ENCODE assay signal across 8 mouse cellular contexts in the genomic region with DNA sequence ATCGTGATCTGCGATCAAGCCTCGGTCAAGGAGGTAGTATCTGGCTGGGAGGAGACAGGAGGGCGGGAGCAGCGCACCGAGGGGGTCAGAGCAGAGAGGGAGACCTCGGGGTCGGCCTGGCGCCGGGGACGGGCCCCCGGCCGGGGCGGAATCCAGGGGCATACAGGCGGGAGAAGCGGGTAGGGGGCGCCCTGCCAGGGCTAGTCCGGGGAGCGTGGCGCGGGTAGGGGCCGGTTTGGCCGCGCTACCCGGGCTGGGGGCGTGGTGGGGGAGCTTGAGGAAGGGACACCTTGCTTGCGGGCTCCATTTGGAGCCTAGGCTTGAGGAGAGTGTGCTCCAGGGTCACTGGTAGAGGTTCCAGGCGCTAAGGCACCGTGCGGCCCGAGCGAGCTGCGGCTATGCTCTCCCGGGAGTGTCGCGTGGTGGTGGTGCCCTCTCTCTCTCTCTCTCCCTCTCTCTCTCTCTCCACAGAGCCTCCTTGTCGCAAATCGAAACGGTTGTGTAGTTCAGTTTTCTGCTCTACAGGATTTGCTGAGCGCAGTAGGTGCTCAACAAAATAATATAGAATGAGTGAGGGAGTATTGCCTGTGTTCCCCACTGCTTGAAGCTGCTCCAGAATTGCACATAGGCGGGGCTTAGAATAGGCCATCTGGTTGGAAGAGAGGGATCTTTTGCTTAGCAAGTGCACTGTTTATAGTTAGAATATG. TPM values are rescaled to one million over a fixed set of nuclear protein-coding genes. Genes with fewer than 3 reads are reported as not detected.
DNase-seq lines count a peak whose midpoint lies in the region; ATAC-seq and TF ChIP-seq lines count a peak whose summit lies in the region.

No protein-coding gene starts in this region.

- under 1% methylated on average over 41 of the region's 41 CpGs for WGBS in embryonic facial prominence, embryonic 13.5 days
- WGBS in hindbrain, embryonic 12.5 days: under 1% methylated on average over 41 of the region's 41 CpGs
- WGBS in liver, embryonic 11.5 days: under 1% methylated on average over 41 of the region's 41 CpGs
- WGBS in neural tube, embryonic 13.5 days: under 1% methylated on average over 41 of the region's 41 CpGs

- H3K27ac ChIP-seq in MEL (ENCODE audit: control insufficient read depth, low read depth, low read length): peak overlapping the region; percentile 84
- H3K27ac ChIP-seq in embryonic facial prominence, embryonic 13.5 days: peak overlapping the region; percentile 96
- H3K27ac ChIP-seq in hindbrain, embryonic 12.5 days: peak overlapping the region; percentile 94
- H3K27ac ChIP-seq in liver, embryonic 11.5 days (ENCODE audit: low read depth, low read length): peak overlapping the region; percentile 94
- peak overlapping the region; percentile 95 for H3K27ac ChIP-seq in neural tube, embryonic 13.5 days (replicated peaks)

- peaks cover 9% of the 10 kb centered on the region in 2 experiments for H3K36me3 ChIP-seq in MEL (ENCODE audit: control insufficient read depth in 1 of 2, insufficient read depth in 2 of 2, low read length in 2 of 2)
- H3K36me3 ChIP-seq in embryonic facial prominence, embryonic 13.5 days: peaks cover 36% of the 10 kb centered on the region
- H3K36me3 ChIP-seq in hindbrain, embryonic 12.5 days: peaks cover 34% of the 10 kb centered on the region
- H3K36me3 ChIP-seq in liver, embryonic 11.5 days (ENCODE audit: control insufficient read depth, insufficient read depth, low read length): peaks cover 30% of the 10 kb centered on the region
- H3K36me3 ChIP-seq in neural tube, embryonic 13.5 days: peaks cover 34% of the 10 kb centered on the region

- TF ChIP-seq EP300 in MEL (IDR thresholded peaks at IDR 0.05; ENCODE audit: low read depth in 1 of 2, low read length in 2 of 2): no peak

- peak; percentile 34 for ATAC-seq in frontal cortex, adult (ENCODE audit: low TSS enrichment)
- ATAC-seq in embryonic facial prominence, embryonic 13.5 days (ENCODE audit: insufficient number of reproducible peaks, insufficient read depth, low FRiP score, low TSS enrichment, low read depth): no peak; the same call in 1 of the 2 replicates
- peak; percentile 55 for ATAC-seq in hindbrain, embryonic 12.5 days (ENCODE audit: low FRiP score)
- ATAC-seq in liver, embryonic 11.5 days (replicated peaks; ENCODE audit: low FRiP score): peak; percentile 21
- peak; percentile 37 for ATAC-seq in neural tube, embryonic 13.5 days (ENCODE audit: low read depth)

- no peak for DNase-seq in frontal cortex, postnatal 10 days (ENCODE audit: low spot score in 2 of 2)
- DNase-seq in MEL (ENCODE audit: low read depth, low spot score): peak; percentile 92
- peak; percentile 60 for DNase-seq in liver, embryonic 11.5 days (ENCODE audit: low spot score)
- peak; percentile 90 for DNase-seq in thymus, postnatal 4 days

- H3K9me3 ChIP-seq in MEL (replicated peaks; ENCODE audit: insufficient read depth, low read length): no peaks in the 10 kb centered on the region
- H3K9me3 ChIP-seq in embryonic facial prominence, embryonic 13.5 days: no peaks in the 10 kb centered on the region
- H3K9me3 ChIP-seq in hindbrain, embryonic 12.5 days (replicated peaks): no peaks in the 10 kb centered on the region
- no peaks in the 10 kb centered on the region for H3K9me3 ChIP-seq in liver, embryonic 11.5 days (ENCODE audit: control insufficient read depth, low read length)
- H3K9me3 ChIP-seq in neural tube, embryonic 13.5 days: no peaks in the 10 kb centered on the region

- TF ChIP-seq RAD21 in MEL (IDR thresholded peaks at IDR 0.05; ENCODE audit: low read depth, low read length): no peak

- peaks cover 3 to 5% of the 10 kb centered on the region in 2 experiments; a peak in 2 of 4 replicates for H3K4me1 ChIP-seq in MEL (ENCODE audit: control insufficient read depth in 1 of 2, insufficient read depth in 2 of 2, low read length in 2 of 2)
- peaks cover 26% of the 10 kb centered on the region for H3K4me1 ChIP-seq in embryonic facial prominence, embryonic 13.5 days
- peaks cover 26% of the 10 kb centered on the region for H3K4me1 ChIP-seq in hindbrain, embryonic 12.5 days
- H3K4me1 ChIP-seq in liver, embryonic 11.5 days (replicated peaks; ENCODE audit: control insufficient read depth, insufficient read depth, low read length): peaks cover 26% of the 10 kb centered on the region
- peaks cover 38% of the 10 kb centered on the region for H3K4me1 ChIP-seq in neural tube, embryonic 13.5 days (replicated peaks)

- H3K79me2 ChIP-seq in MEL (ENCODE audit: control insufficient read depth, insufficient read depth, low read length, poor library complexity): peaks cover 24% of the 10 kb centered on the region

- peak overlapping the region; percentile 81 for H3K4me2 ChIP-seq in embryonic facial prominence, embryonic 13.5 days
- peak overlapping the region; percentile 85 for H3K4me2 ChIP-seq in hindbrain, embryonic 12.5 days (replicated peaks)
- peak overlapping the region; percentile 93 for H3K4me2 ChIP-seq in liver, embryonic 11.5 days
- H3K4me2 ChIP-seq in neural tube, embryonic 13.5 days: peak overlapping the region; percentile 72

- no peaks in the 10 kb centered on the region for H3K27me3 ChIP-seq in MEL (ENCODE audit: control insufficient read depth in 1 of 2, insufficient read depth in 2 of 2, low read length in 2 of 2)
- no peaks in the 10 kb centered on the region for H3K27me3 ChIP-seq in embryonic facial prominence, embryonic 13.5 days
- no peaks in the 10 kb centered on the region for H3K27me3 ChIP-seq in hindbrain, embryonic 12.5 days
- no peaks in the 10 kb centered on the region for H3K27me3 ChIP-seq in liver, embryonic 11.5 days (replicated peaks; ENCODE audit: control insufficient read depth, insufficient read depth, low read length)
- H3K27me3 ChIP-seq in neural tube, embryonic 13.5 days: no peaks in the 10 kb centered on the region

- TF ChIP-seq CTCF in MEL (IDR thresholded peaks at IDR 0.05 in 2 of 3, conservative IDR thresholded peaks at IDR 0.05 in 1 of 3; ENCODE audit: control insufficient read depth in 1 of 3, insufficient read depth in 1 of 3, low read depth in 2 of 3, low read length in 3 of 3, poor library complexity in 1 of 3, severe bottlenecking in 1 of 3): peak in 2 of 3 experiments; percentile 31 to 55; a peak in 5 of 6 replicates

- H3K4me3 ChIP-seq in MEL (ENCODE audit: control insufficient read depth in 1 of 2, insufficient read depth in 1 of 2, low read depth in 2 of 2, low read length in 2 of 2): peak overlapping the region; percentile 84 to 90
- H3K4me3 ChIP-seq in embryonic facial prominence, embryonic 13.5 days: peak overlapping the region; percentile 73
- peak overlapping the region; percentile 90 for H3K4me3 ChIP-seq in hindbrain, embryonic 12.5 days
- peak overlapping the region; percentile 92 for H3K4me3 ChIP-seq in liver, embryonic 11.5 days (ENCODE audit: low read depth, low read length)
- H3K4me3 ChIP-seq in neural tube, embryonic 13.5 days: peak overlapping the region; percentile 91

- peak in 1 of 2 experiments; percentile 55; a peak in 2 of 4 replicates for TF ChIP-seq POLR2A in MEL (IDR thresholded peaks at IDR 0.05; ENCODE audit: control insufficient read depth in 1 of 2, insufficient read depth in 1 of 2, low read depth in 1 of 2, low read length in 2 of 2, poor library complexity in 1 of 2)

- H3K9ac ChIP-seq in MEL (ENCODE audit: control insufficient read depth, low read depth, low read length, poor library complexity, severe bottlenecking): peak overlapping the region; percentile 93
- H3K9ac ChIP-seq in embryonic facial prominence, embryonic 13.5 days: peak overlapping the region; percentile 91
- H3K9ac ChIP-seq in hindbrain, embryonic 12.5 days: peak overlapping the region; percentile 95
- peak overlapping the region; percentile 92 for H3K9ac ChIP-seq in liver, embryonic 11.5 days (ENCODE audit: low read depth, low read length)
- peak overlapping the region; percentile 95 for H3K9ac ChIP-seq in neural tube, embryonic 13.5 days

RNA-seq across cellular contexts. Expression of a gene that starts 0.5 kb away (rescaled TPM):
- 73.0 and 83.0 TPM in 2 replicates for total RNA-seq in MEL (2012; rRNA removed)
- 100 to 1,000 TPM in 1 of 2 experiments, 10 to 100 TPM in 1; 43.6 to 171 TPM for polyA plus RNA-seq in MEL (2012; ENCODE audit: insufficient read depth in 1 of 2, insufficient read length in 2 of 2, low read depth in 1 of 2, low replicate concordance in 2 of 2, missing spikeins in 1 of 2)
- 43.0 and 44.6 TPM in 2 replicates for polyA plus RNA-seq in embryonic facial prominence, embryonic 13.5 days (2015; fragmentation: Nextera tagmentation; extraction: Ambion mirVana)
- 59.4 and 60.7 TPM in 2 replicates for polyA plus RNA-seq in hindbrain, embryonic 12.5 days (2016; fragmentation: Nextera tagmentation; extraction: Ambion mirVana)
- 65.8 and 67.7 TPM in 2 replicates for polyA plus RNA-seq in liver, embryonic 11.5 days (2014; fragmentation: Nextera tagmentation; extraction: Ambion mirVana)
- 38.4 and 40.6 TPM in 2 replicates for polyA plus RNA-seq in neural tube, embryonic 13.5 days (2015; fragmentation: Nextera tagmentation; extraction: Ambion mirVana)

RNA-seq across cellular contexts. Expression of a gene that starts 1.2 kb away (rescaled TPM):
- 125 and 127 TPM in 2 replicates for total RNA-seq in MEL (2012; rRNA removed)
- 100 to 1,000 TPM in 1 of 2 experiments, not detected in 1; 188 TPM for polyA plus RNA-seq in MEL (2012; ENCODE audit: insufficient read depth in 1 of 2, insufficient read length in 2 of 2, low read depth in 1 of 2, low replicate concordance in 2 of 2, missing spikeins in 1 of 2)
- polyA plus RNA-seq in embryonic facial prominence, embryonic 13.5 days (2015; fragmentation: Nextera tagmentation; extraction: Ambion mirVana): 164 and 169 TPM in 2 replicates
- polyA plus RNA-seq in hindbrain, embryonic 12.5 days (2016; fragmentation: Nextera tagmentation; extraction: Ambion mirVana): 124 and 140 TPM in 2 replicates
- polyA plus RNA-seq in liver, embryonic 11.5 days (2014; fragmentation: Nextera tagmentation; extraction: Ambion mirVana): 111 and 120 TPM in 2 replicates
- polyA plus RNA-seq in neural tube, embryonic 13.5 days (2015; fragmentation: Nextera tagmentation; extraction: Ambion mirVana): 161 and 170 TPM in 2 replicates

RNA-seq across cellular contexts. Expression of a gene that starts 5.9 kb away (rescaled TPM):
- total RNA-seq in MEL (2012; rRNA removed): 0.75 and 0.96 TPM in 2 replicates
- 1 to 10 TPM in 1 of 2 experiments, not detected in 1; 1.9 TPM for polyA plus RNA-seq in MEL (2012; ENCODE audit: insufficient read depth in 1 of 2, insufficient read length in 2 of 2, low read depth in 1 of 2, low replicate concordance in 2 of 2, missing spikeins in 1 of 2)
- 18.6 and 19.5 TPM in 2 replicates for polyA plus RNA-seq in embryonic facial prominence, embryonic 13.5 days (2015; fragmentation: Nextera tagmentation; extraction: Ambion mirVana)
- polyA plus RNA-seq in hindbrain, embryonic 12.5 days (2016; fragmentation: Nextera tagmentation; extraction: Ambion mirVana): 1.5 and 2.4 TPM in 2 replicates
- polyA plus RNA-seq in liver, embryonic 11.5 days (2014; fragmentation: Nextera tagmentation; extraction: Ambion mirVana): 1.1 and 1.2 TPM in 2 replicates
- not detected in 2 replicates for polyA plus RNA-seq in neural tube, embryonic 13.5 days (2015; fragmentation: Nextera tagmentation; extraction: Ambion mirVana)

RNA-seq across cellular contexts. Expression of a gene that starts 21.6 kb away (rescaled TPM):
- 500 and 594 TPM in 2 replicates for total RNA-seq in MEL (2012; rRNA removed)
- 100 to 1,000 TPM; 176 to 706 TPM for polyA plus RNA-seq in MEL (2012; ENCODE audit: insufficient read depth in 1 of 2, insufficient read length in 2 of 2, low read depth in 1 of 2, low replicate concordance in 2 of 2, missing spikeins in 1 of 2)
- 259 and 274 TPM in 2 replicates for polyA plus RNA-seq in embryonic facial prominence, embryonic 13.5 days (2015; fragmentation: Nextera tagmentation; extraction: Ambion mirVana)
- 152 and 155 TPM in 2 replicates for polyA plus RNA-seq in hindbrain, embryonic 12.5 days (2016; fragmentation: Nextera tagmentation; extraction: Ambion mirVana)
- 306 and 307 TPM in 2 replicates for polyA plus RNA-seq in liver, embryonic 11.5 days (2014; fragmentation: Nextera tagmentation; extraction: Ambion mirVana)
- polyA plus RNA-seq in neural tube, embryonic 13.5 days (2015; fragmentation: Nextera tagmentation; extraction: Ambion mirVana): 157 and 164 TPM in 2 replicates

RNA-seq across cellular contexts. Expression of a gene that starts 21.8 kb away (rescaled TPM):
- total RNA-seq in MEL (2012; rRNA removed): 4.3 and 5.5 TPM in 2 replicates
- polyA plus RNA-seq in MEL (2012; ENCODE audit: insufficient read depth in 1 of 2, insufficient read length in 2 of 2, low read depth in 1 of 2, low replicate concordance in 2 of 2, missing spikeins in 1 of 2): 10 to 100 TPM in 1 of 2 experiments, not detected in 1; 10.1 TPM
- 32.2 and 33.4 TPM in 2 replicates for polyA plus RNA-seq in embryonic facial prominence, embryonic 13.5 days (2015; fragmentation: Nextera tagmentation; extraction: Ambion mirVana)
- 44.2 and 44.5 TPM in 2 replicates for polyA plus RNA-seq in hindbrain, embryonic 12.5 days (2016; fragmentation: Nextera tagmentation; extraction: Ambion mirVana)
- polyA plus RNA-seq in liver, embryonic 11.5 days (2014; fragmentation: Nextera tagmentation; extraction: Ambion mirVana): 9.4 and 10.2 TPM in 2 replicates
- polyA plus RNA-seq in neural tube, embryonic 13.5 days (2015; fragmentation: Nextera tagmentation; extraction: Ambion mirVana): 32.5 and 33.7 TPM in 2 replicates

Comparison
In these comparisons a context has a peak if more than half of its experiments do, and no peak if none do; other contexts are left out.
1. DNase-seq: peak in MEL (single experiment), liver, embryonic 11.5 days (single experiment) and thymus, postnatal 4 days (single experiment); none in frontal cortex, postnatal 10 days (0 of 2).
2. Peak in every context shown above with its lines, with median percentiles within 50 percentile points of each other: H3K27ac ChIP-seq, H3K4me3 ChIP-seq, H3K9ac ChIP-seq and H3K4me2 ChIP-seq.